Mouse (Mus musculus): Measurements from ENCODE around the gene Rem2.
A peak's percentile ranks its signal among the peaks of the same experiment; 100 is the strongest.

Gene Rem2

GRCm38 (mm10) chr14:54492345-54493131 is 16.6 kb downstream of the Rem2 start:
- no peak for DNase-seq (ENCODE audit: low spot score)

GRCm38 (mm10) chr14:54493236-54493635 is 17.3 kb downstream of the Rem2 start:
- DNase-seq (ENCODE audit: low spot score) = no peak

- DNase-seq (ENCODE audit: low spot score) = peak; percentile 40
These were observed 18.3 kb downstream of the Rem2 start for GRCm38 (mm10) chr14:54494234-54494633.

- no peak for DNase-seq (ENCODE audit: low spot score)
These were observed 20.8 kb downstream of the Rem2 start for GRCm38 (mm10) chr14:54496706-54497105.

- DNase-seq (ENCODE audit: low spot score) = no peak
These were observed 23.4 kb downstream of the Rem2 start for GRCm38 (mm10) chr14:54499330-54499729.

- no peak for DNase-seq (ENCODE audit: low spot score)
These were observed 25.5 kb downstream of the Rem2 start for GRCm38 (mm10) chr14:54501365-54501764.

- DNase-seq (ENCODE audit: low spot score) = no peak
These were observed 27.2 kb downstream of the Rem2 start for GRCm38 (mm10) chr14:54503092-54503491.

GRCm38 (mm10) chr14:54509774-54510173 is 33.9 kb downstream of the Rem2 start:
- DNase-seq (ENCODE audit: low spot score) = no peak

- DNase-seq (ENCODE audit: low spot score) = no peak
These were observed 40.9 kb downstream of the Rem2 start for GRCm38 (mm10) chr14:54516710-54517310.

- no peak for DNase-seq (ENCODE audit: low spot score)
These were observed 47.7 kb downstream of the Rem2 start for GRCm38 (mm10) chr14:54523600-54523999.

- DNase-seq (ENCODE audit: low spot score) = peak; percentile 50
These were observed 51.5 kb downstream of the Rem2 start for GRCm38 (mm10) chr14:54527227-54528006.

GRCm38 (mm10) chr14:54528007-54528393 is 52.1 kb downstream of the Rem2 start:
- DNase-seq (ENCODE audit: low spot score) = no peak

- peak; percentile 83 for DNase-seq (ENCODE audit: low spot score)
These were observed 52.7 kb downstream of the Rem2 start for GRCm38 (mm10) chr14:54528446-54529111.

Data from testis, postnatal 14 days (tissue).